Mouse (Mus musculus) Patski (cell line): ENCODE results near the gene Rps18. TPM values are rescaled to one million over a fixed set of nuclear protein-coding genes. Genes with fewer than 3 reads are reported as not detected.
A peak's percentile ranks its signal among the peaks of the same experiment; 100 is the strongest.

ENCODE experiments used
- ATAC-seq: fragments of 100-300 bp; one replicate; pipeline ENCODE4 v1.8.0; 2021
- CTCF ChIA-PET: fragments of 350-600 bp; sonication (Branson Sonifier 250); formaldehyde crosslinking; loops from one replicate; lab custom pipeline; 2022; ENCODE audit warnings: inconsistent platforms; lab: Charles Lee
- POLR2A ChIA-PET: fragments of 350-600 bp; sonication (Branson Sonifier 250); formaldehyde crosslinking; loops from one replicate; lab custom pipeline; 2022; ENCODE audit warnings: antibody characterized with exemption, inconsistent platforms; lab: Charles Lee
- DNase-seq: peaks from one replicate; pipeline ENCODE4 v3.0.0-alpha.2; 2011; ENCODE audit warnings: low read depth, low spot score
- H3K27me3 ChIP-seq: fragments of 371-371 bp; one replicate; pipeline ENCODE4 v1.5.1; 2021
- CTCF ChIP-seq: fragments of 100-300 bp; IDR thresholded peaks from one replicate; pipeline ENCODE4 v1.5.1; 2021
- in situ Hi-C: fragments of 300-500 bp; cut with MboI; formaldehyde crosslinking; loops from 3 replicates; pipeline ENCODE4 v1.11.1; 2018; ENCODE audit warnings: low pct_unique_long_range_greater_than_20kb, mixed read lengths
- polyA plus RNA-seq: library from polyadenylated mRNA; unstranded; gene quantifications from one replicate; pipeline ENCODE4 v1.2.3, GENCODE M21; 2021

Rps18 gene
- polyA plus RNA-seq, 1 experiment from 2014 or later, result 1,854 TPM

- DNase-seq (no peak), ATAC-seq (no peak)
- H3K27me3 ChIP-seq, result no peaks in the 10 kb centered on the region
- ChIA-PET CTCF (interaction anchor here (1.0 to 1.4 kb wide), 4 partner anchors 11 to 32 kb away, joined by 3 to 5 read pairs (median 4); partner anchors contain the start of genes Tapbp and Zbtb22), POLR2A (interaction anchor here (1.2 kb wide), 1 partner anchor 18 kb away, joined by 3 read pairs; no protein-coding TSS in a partner anchor)
- no peak for TF ChIP-seq CTCF
- in situ Hi-C loops, result no loop called here
These were observed 29.4 kb downstream of the Rps18 start for GRCm38 (mm10) chr17:33926207-33926932.

GRCm38 (mm10) chr17:33925406-33926116 is 30.2 kb downstream of the Rps18 start:
- DNase-seq, result no peak
- in situ Hi-C loops, result no loop called here
- ChIA-PET POLR2A (interaction anchor here (0.7 to 1.2 kb wide), 2 partner anchors 17 to 333 kb away, joined by 3 to 6 read pairs; no protein-coding TSS in a partner anchor), CTCF (interaction anchor here (1.2 to 1.4 kb wide), 2 partner anchors 28 to 31 kb away, joined by 3 to 4 read pairs; no protein-coding TSS in a partner anchor)
- H3K27me3 ChIP-seq, result no peaks in the 10 kb centered on the region
- no peak for ATAC-seq
- no peak for TF ChIP-seq CTCF

GRCm38 (mm10) chr17:33924577-33925283 is 31.1 kb downstream of the Rps18 start:
- H3K27me3 ChIP-seq, result no peaks in the 10 kb centered on the region
- ChIA-PET CTCF (no interaction called here), POLR2A (interaction anchor here (0.7 kb wide), 1 partner anchor 334 kb away, joined by 6 read pairs; no protein-coding TSS in a partner anchor)
- ATAC-seq (no peak), DNase-seq (no peak)
- no peak for TF ChIP-seq CTCF
- in situ Hi-C loops, result no loop called here

- no peak for TF ChIP-seq CTCF
- ATAC-seq, result no peak
- no peaks in the 10 kb centered on the region for H3K27me3 ChIP-seq
- POLR2A ChIA-PET, result interaction anchor here (0.6 to 1.0 kb wide), 2 partner anchors 10 to 219 kb away, joined by 3 to 8 read pairs; no protein-coding TSS in a partner anchor
- CTCF ChIA-PET, result interaction anchor here (0.9 to 3.5 kb wide), 2 partner anchors 13 to 25 kb away, joined by 3 to 13 read pairs; no protein-coding TSS in a partner anchor
- in situ Hi-C loops, result no loop called here
- DNase-seq, result no peak
These were observed 34.4 kb downstream of the Rps18 start for GRCm38 (mm10) chr17:33921361-33921760.

GRCm38 (mm10) chr17:33920282-33921097 is 35.3 kb downstream of the Rps18 start:
- ChIA-PET CTCF (interaction anchor here (0.9 to 3.5 kb wide), 2 partner anchors 12 to 24 kb away, joined by 3 to 13 read pairs; no protein-coding TSS in a partner anchor), POLR2A (no interaction called here)
- in situ Hi-C loops, result no loop called here
- ATAC-seq (peak; percentile 42), DNase-seq (no peak)
- H3K27me3 ChIP-seq, result no peaks in the 10 kb centered on the region
- no peak for TF ChIP-seq CTCF

GRCm38 (mm10) chr17:33919351-33920281 is 36.2 kb downstream of the Rps18 start:
- ChIA-PET POLR2A (no interaction called here), CTCF (no interaction called here)
- ATAC-seq (peak; percentile 44), DNase-seq (no peak)
- TF ChIP-seq CTCF, result no peak
- in situ Hi-C loops, result no loop called here
- no peaks in the 10 kb centered on the region for H3K27me3 ChIP-seq

- DNase-seq (no peak), ATAC-seq (no peak)
- ChIA-PET POLR2A (no interaction called here), CTCF (no interaction called here)
- no peak for TF ChIP-seq CTCF
- in situ Hi-C loops, result no loop called here
- H3K27me3 ChIP-seq, result no peaks in the 10 kb centered on the region
These were observed 37.3 kb downstream of the Rps18 start for GRCm38 (mm10) chr17:33918293-33919203.
